In genomic region chr11:63413106-63413505, GRCm38 (mm10) we compare ENCODE assay signal across 10 mouse cellular contexts.
A peak's percentile ranks its signal among the peaks of the same experiment; 100 is the strongest.
DNase-seq lines count a peak whose midpoint lies in the region; ATAC-seq lines count a peak whose summit lies in the region.
"Had no signal": no experiment of that assay in that cellular context is flagged by ENCODE, and none has a peak within 500 bp of the region (broad histone marks: within the 10 kb centered on the region; RNA-seq: fewer than 3 reads in every experiment).

No protein-coding gene starts in this region.

- no peak overlapping the region for H3K27ac ChIP-seq in heart, embryonic 12.5 days (ENCODE audit: poor library complexity, severe bottlenecking)
- no peak overlapping the region for H3K27ac ChIP-seq in forebrain, embryonic 15.5 days (replicated peaks)
- H3K27ac ChIP-seq in midbrain, embryonic 15.5 days = no peak overlapping the region

- H3K4me2 ChIP-seq in heart, embryonic 12.5 days = peak overlapping the region; percentile 78
- peak overlapping the region; percentile 41 for H3K4me2 ChIP-seq in forebrain, embryonic 15.5 days (replicated peaks)
- peak overlapping the region; percentile 35 for H3K4me2 ChIP-seq in midbrain, embryonic 15.5 days

- intact Hi-C loops in heart, postnatal 14 days (cut with DNase I) = no loop called here
- intact Hi-C loops in left cerebral cortex, postnatal 25 days (cut with DNase I) = no loop called here

- no peaks in the 10 kb centered on the region; the same call in 1 of the 2 replicates for H3K9me3 ChIP-seq in heart, embryonic 12.5 days (replicated peaks)
- no peaks in the 10 kb centered on the region for H3K9me3 ChIP-seq in forebrain, embryonic 15.5 days
- H3K9me3 ChIP-seq in midbrain, embryonic 15.5 days = no peaks in the 10 kb centered on the region

- no peak for ATAC-seq in heart, embryonic 12.5 days (ENCODE audit: insufficient number of reproducible peaks, low FRiP score)
- ATAC-seq in forebrain, embryonic 15.5 days (replicated peaks) = no peak
- no peak for ATAC-seq in midbrain, embryonic 15.5 days (replicated peaks)
- ATAC-seq: CD4-positive, CD25-positive, alpha-beta regulatory T cell, adult 4 months had no signal

- no peaks in the 10 kb centered on the region for H3K36me3 ChIP-seq in heart, embryonic 12.5 days
- no peaks in the 10 kb centered on the region for H3K36me3 ChIP-seq in forebrain, embryonic 15.5 days
- no peaks in the 10 kb centered on the region for H3K36me3 ChIP-seq in midbrain, embryonic 15.5 days (replicated peaks)

- peaks cover 7% of the 10 kb centered on the region; the same call in 1 of the 2 replicates for H3K4me1 ChIP-seq in heart, embryonic 12.5 days (replicated peaks)
- peaks cover 12% of the 10 kb centered on the region for H3K4me1 ChIP-seq in forebrain, embryonic 15.5 days
- peaks cover 17% of the 10 kb centered on the region for H3K4me1 ChIP-seq in midbrain, embryonic 15.5 days

- H3K27me3 ChIP-seq in heart, embryonic 12.5 days (replicated peaks) = no peaks in the 10 kb centered on the region
- peaks cover 37% of the 10 kb centered on the region; the same call in 1 of the 2 replicates for H3K27me3 ChIP-seq in forebrain, embryonic 15.5 days
- H3K27me3 ChIP-seq in midbrain, embryonic 15.5 days (replicated peaks) = no peaks in the 10 kb centered on the region

- no peak for DNase-seq in heart, postnatal 14 days
- DNase-seq in kidney, postnatal 4 days = peak; percentile 20 to 33
- no peak for DNase-seq in left cerebral cortex, postnatal 25 days (ENCODE audit: low spot score in 2 of 2)
- no peak for DNase-seq in cerebellum, postnatal 4 days (ENCODE audit: low spot score in 2 of 2)
- DNase-seq in gastrocnemius, postnatal 4 days (ENCODE audit: low spot score in 2 of 2) = no peak
- DNase-seq: gastrocnemius, postnatal 36 days had no signal

- H3K9ac ChIP-seq in heart, embryonic 12.5 days = no peak overlapping the region; the same call in 1 of the 2 replicates
- H3K9ac ChIP-seq in forebrain, embryonic 15.5 days (replicated peaks) = no peak overlapping the region
- no peak overlapping the region for H3K9ac ChIP-seq in midbrain, embryonic 15.5 days

- peak overlapping the region; percentile 41 for H3K4me3 ChIP-seq in heart, embryonic 12.5 days
- peak overlapping the region; percentile 20 for H3K4me3 ChIP-seq in forebrain, embryonic 15.5 days
- peak overlapping the region; percentile 8; the same call in 1 of the 2 replicates for H3K4me3 ChIP-seq in midbrain, embryonic 15.5 days

- 17% methylated on average over 13 of the region's 13 CpGs for WGBS in heart, embryonic 12.5 days
- WGBS in forebrain, embryonic 15.5 days = 10% methylated on average over 13 of the region's 13 CpGs
- WGBS in midbrain, embryonic 15.5 days = 4% methylated on average over 13 of the region's 13 CpGs

Comparison
In these comparisons a context has a peak if more than half of its experiments do, and no peak if none do; other contexts are left out.
1. DNase-seq: peak in kidney, postnatal 4 days (2 of 2); none in heart, postnatal 14 days (0 of 2), left cerebral cortex, postnatal 25 days (0 of 2), cerebellum, postnatal 4 days (0 of 2) and gastrocnemius, postnatal 4 days (0 of 2).
2. Peak in every context shown above with its lines, with median percentiles within 50 percentile points of each other: H3K4me2 ChIP-seq and H3K4me3 ChIP-seq.